ENCODE assay signal across 8 mouse cellular contexts in genomic region chr2:154613118-154614115, GRCm38 (mm10). TPM values are rescaled to one million over a fixed set of nuclear protein-coding genes. Genes with fewer than 3 reads are reported as not detected.
DNase-seq lines count a peak whose midpoint lies in the region; ATAC-seq and TF ChIP-seq lines count a peak whose summit lies in the region.

TSS of gene Zfp341 (plus strand) at chr2:154613297.
TSS of gene 4930519P11Rik (minus strand) at chr2:154613437.

- WGBS in cerebellum, adult 2 months, result under 1% methylated on average over 96 of the region's 98 CpGs
- WGBS in forebrain, postnatal 0 days, result under 1% methylated on average over 75 of the region's 98 CpGs
- under 1% methylated on average over 93 of the region's 98 CpGs for WGBS in lung, embryonic 15.5 days
- under 1% methylated on average over 96 of the region's 98 CpGs for WGBS in olfactory bulb, adult 2 months

- ATAC-seq in forebrain, postnatal 0 days, result peak; percentile 94
- ATAC-seq in lung, embryonic 15.5 days (ENCODE audit: borderline replicate concordance, extremely low read depth, low FRiP score, low TSS enrichment), result peak; percentile 97

- H3K4me2 ChIP-seq in forebrain, postnatal 0 days (ENCODE audit: low read depth), result peak within 1 kb of the TSS; percentile 71
- H3K4me2 ChIP-seq in lung, embryonic 15.5 days, result peak within 1 kb of the TSS; percentile 85

- peaks cover 6% of the 10 kb centered on the region; the same call in 1 of the 2 replicates for H3K4me1 ChIP-seq in cerebellum, adult 2 months (ENCODE audit: control insufficient read depth, insufficient read depth, low read length)
- H3K4me1 ChIP-seq in forebrain, postnatal 0 days (ENCODE audit: insufficient read depth), result 0 out of 2 replicates have a peak, but pooled peaks cover 9% of the 10 kb centered on the region
- H3K4me1 ChIP-seq in lung, embryonic 15.5 days, result peaks cover 13% of the 10 kb centered on the region; the same call in 1 of the 2 replicates
- H3K4me1 ChIP-seq in olfactory bulb, adult 2 months (ENCODE audit: control insufficient read depth, insufficient read depth, low read length), result peaks cover 7% of the 10 kb centered on the region

- peak; percentile 56; the same call in 1 of the 2 replicates for TF ChIP-seq CTCF in cerebellum, adult 2 months (IDR thresholded peaks at IDR 0.05; ENCODE audit: borderline replicate concordance, insufficient read depth, low read depth, low read length)
- TF ChIP-seq CTCF in forebrain, postnatal 0 days (IDR thresholded peaks at IDR 0.05; ENCODE audit: low read depth), result peak; percentile 86
- TF ChIP-seq CTCF in olfactory bulb, adult 2 months (IDR thresholded peaks at IDR 0.05; ENCODE audit: insufficient read depth, low read depth, low read length), result peak; percentile 97

- H3K27ac ChIP-seq in cerebellum, adult 2 months (ENCODE audit: insufficient read depth, low read length), result peak within 1 kb of the TSS; percentile 88
- H3K27ac ChIP-seq in forebrain, postnatal 0 days (ENCODE audit: low read depth, low read length), result peak within 1 kb of the TSS; percentile 98
- peak within 1 kb of the TSS; percentile 97 for H3K27ac ChIP-seq in lung, embryonic 15.5 days
- peak within 1 kb of the TSS; percentile 90 for H3K27ac ChIP-seq in olfactory bulb, adult 2 months (ENCODE audit: insufficient read depth, low read depth, low read length)

- peak; percentile 22; the same call in 1 of the 2 replicates for TF ChIP-seq POLR2A in cerebellum, adult 2 months (IDR thresholded peaks at IDR 0.05; ENCODE audit: borderline replicate concordance, insufficient read depth, low read length)
- TF ChIP-seq POLR2A in olfactory bulb, adult 2 months (IDR thresholded peaks at IDR 0.05; ENCODE audit: insufficient read depth, low read depth, low read length), result peak; percentile 54

- H3K9me3 ChIP-seq in forebrain, postnatal 0 days (ENCODE audit: low read length), result no peaks in the 10 kb centered on the region
- no peaks in the 10 kb centered on the region for H3K9me3 ChIP-seq in lung, embryonic 15.5 days

- H3K36me3 ChIP-seq in forebrain, postnatal 0 days (ENCODE audit: insufficient read depth), result no peaks in the 10 kb centered on the region
- no peaks in the 10 kb centered on the region for H3K36me3 ChIP-seq in lung, embryonic 15.5 days

- peak within 1 kb of the TSS; percentile 89 for H3K9ac ChIP-seq in forebrain, postnatal 0 days
- peak within 1 kb of the TSS; percentile 71 for H3K9ac ChIP-seq in lung, embryonic 15.5 days

- DNase-seq in MEL-GATA-1-ER (ENCODE audit: extremely low read depth, low read depth), result peak; percentile 51
- peak; percentile 86 to 89 for DNase-seq in cerebellum, adult 2 months
- peak; percentile 93 for DNase-seq in forebrain, postnatal 0 days
- peak; percentile 93 for DNase-seq in heart, postnatal 4 days
- peak; percentile 82 to 89 for DNase-seq in layer of hippocampus, adult 8-10 months (ENCODE audit: low spot score in 2 of 2)
- peak; percentile 87 for DNase-seq in thymus, adult 18-20 months

- H3K4me3 ChIP-seq in cerebellum, adult 2 months (replicated peaks; ENCODE audit: insufficient read depth, low read depth, low read length), result peak within 1 kb of the TSS; percentile 66
- peak within 1 kb of the TSS; percentile 58 for H3K4me3 ChIP-seq in forebrain, postnatal 0 days (ENCODE audit: low read depth, low read length)
- peak within 1 kb of the TSS; percentile 56 for H3K4me3 ChIP-seq in lung, embryonic 15.5 days
- peak within 1 kb of the TSS; percentile 74 for H3K4me3 ChIP-seq in olfactory bulb, adult 2 months (ENCODE audit: insufficient read depth, low read depth, low read length)

- no peaks in the 10 kb centered on the region for H3K27me3 ChIP-seq in cerebellum, adult 2 months (ENCODE audit: control insufficient read depth, insufficient read depth, low read length)
- H3K27me3 ChIP-seq in forebrain, postnatal 0 days (ENCODE audit: insufficient read depth, low read length), result no peaks in the 10 kb centered on the region
- H3K27me3 ChIP-seq in lung, embryonic 15.5 days, result peaks cover 3% of the 10 kb centered on the region; the same call in 1 of the 2 replicates

RNA-seq across cellular contexts. Expression of gene Zfp341, which starts in this region (rescaled TPM):
- polyA plus RNA-seq in cerebellum, adult 2 months (2012; rRNA removed), result 11.5 and 13.3 TPM in 2 replicates
- total RNA-seq in forebrain, postnatal 0 days (2014; rRNA removed), result 8.8 and 10.2 TPM in 2 replicates
- 1.3 and 1.4 TPM in 2 replicates for polyA plus RNA-seq in forebrain, postnatal 0 days (2015; fragmentation: Nextera tagmentation; extraction: Ambion mirVana)
- 1 to 10 TPM; 2.4 TPM for total RNA-seq in heart, postnatal 4 days (2021)
- 10 to 100 TPM in 1 of 4 experiments, 1 to 10 TPM in 3; 8.6 to 10.8 (median 9.3) TPM for total RNA-seq in layer of hippocampus, adult 8-10 months (2022)
- 1.0 TPM in 2 replicates for polyA plus RNA-seq in lung, embryonic 15.5 days (2015; fragmentation: Nextera tagmentation; extraction: Ambion mirVana)
- polyA plus RNA-seq in olfactory bulb, adult 2 months (2012; ENCODE audit: insufficient read depth, insufficient read length, low replicate concordance, missing spikeins), result not detected in 2 replicates

RNA-seq across cellular contexts. Expression of gene 4930519P11Rik, which starts in this region (rescaled TPM):
- not detected in 2 replicates for polyA plus RNA-seq in cerebellum, adult 2 months (2012; rRNA removed)
- total RNA-seq in forebrain, postnatal 0 days (2014; rRNA removed), result 1.1 TPM in 1 of 2 replicates, not detected in the other
- 0.64 TPM in 1 of 2 replicates, not detected in the other for polyA plus RNA-seq in forebrain, postnatal 0 days (2015; fragmentation: Nextera tagmentation; extraction: Ambion mirVana)
- total RNA-seq in heart, postnatal 4 days (2021), result not detected
- not detected for total RNA-seq in layer of hippocampus, adult 8-10 months (2022)
- polyA plus RNA-seq in lung, embryonic 15.5 days (2015; fragmentation: Nextera tagmentation; extraction: Ambion mirVana), result not detected in 2 replicates
- polyA plus RNA-seq in olfactory bulb, adult 2 months (2012; ENCODE audit: insufficient read depth, insufficient read length, low replicate concordance, missing spikeins), result not detected in 2 replicates

Comparison
In these comparisons a context has a peak if more than half of its experiments do, and no peak if none do; other contexts are left out.
1. Peak in every context shown above with its lines: DNase-seq, ATAC-seq, H3K4me3 ChIP-seq and H3K27ac ChIP-seq.